Mouse (Mus musculus) kidney, embryonic 14.5 days (tissue): Measurements from ENCODE around the gene Nat8f2. TPM values are rescaled to one million over a fixed set of nuclear protein-coding genes. Genes with fewer than 3 reads are reported as not detected.
"Not testable (repeated sequence)": the region's sequence is repeated elsewhere in the genome, so short reads cannot be mapped to it uniquely, and the experiment has no call there.

Experiments
- ATAC-seq: fragments of 200-750 bp; cut with Nextera tagmentation; 2 replicates; pipeline ENCODE4 v1.8.0; 2017; ENCODE audit warnings: moderate number of reproducible peaks, mild to moderate bottlenecking, moderate TSS enrichment, moderate library complexity; ENCODE audit not compliant: low FRiP score, low TSS enrichment
- H3K27ac ChIP-seq: fragments of 300-500 bp; sonication (generic); 2 replicates; pipeline ENCODE4 v1.5.1; 2014; ENCODE audit warnings: low read depth, mild to moderate bottlenecking, low read length, moderate library complexity, mixed read lengths
- H3K27me3 ChIP-seq: fragments of 300-500 bp; sonication (generic); 2 replicates; pipeline ENCODE4 v1.6.1; 2014; ENCODE audit warnings: mild to moderate bottlenecking, low read length; ENCODE audit not compliant: control insufficient read depth, insufficient read depth
- H3K36me3 ChIP-seq: fragments of 300-500 bp; sonication (generic); 2 replicates; pipeline ENCODE4 v1.6.1; 2014; ENCODE audit warnings: low read length, mixed read lengths; ENCODE audit not compliant: control insufficient read depth, insufficient read depth
- H3K4me1 ChIP-seq: fragments of 300-500 bp; sonication (generic); 2 replicates; pipeline ENCODE4 v1.6.1; 2014; ENCODE audit warnings: low read length, mixed read lengths; ENCODE audit not compliant: control insufficient read depth, insufficient read depth
- H3K4me2 ChIP-seq: fragments of 300-500 bp; sonication (generic); replicated peaks from 2 replicates; pipeline ENCODE4 v1.6.1; 2014; ENCODE audit warnings: low read depth, mild to moderate bottlenecking, low read length
- H3K4me3 ChIP-seq: fragments of 300-500 bp; sonication (generic); 2 replicates; pipeline ENCODE4 v1.5.1; 2014; ENCODE audit warnings: mild to moderate bottlenecking, low read length
- H3K9ac ChIP-seq: fragments of 300-500 bp; sonication (generic); 2 replicates; pipeline ENCODE4 v1.6.1; 2014; ENCODE audit warnings: low read depth, mild to moderate bottlenecking, low read length, moderate library complexity
- H3K9me3 ChIP-seq: fragments of 300-500 bp; sonication (generic); 2 replicates; pipeline ENCODE4 v1.6.1; 2016; ENCODE audit warnings: low read length; ENCODE audit not compliant: control insufficient read depth
- WGBS: fragments of 180-500 bp; shearing (Covaris S2); extraction: QIAGEN DNeasy Blood & Tissue Kit; methylation state at CpG from one replicate; pipeline ENCODE4 v1.1.7; 2014; 5-methylcytosine and 5-hydroxymethylcytosine counted together
- polyA plus RNA-seq: library from polyadenylated mRNA; unstranded; fragments of >200 nt; fragmentation: Nextera tagmentation; extraction: Ambion mirVana; gene quantifications from 2 replicates; pipeline ENCODE4 v1.2.1, GENCODE M21; 2014

Nat8f2 gene
- polyA plus RNA-seq, 1 experiment from 2014 or later = 0.89 TPM

DNA sequence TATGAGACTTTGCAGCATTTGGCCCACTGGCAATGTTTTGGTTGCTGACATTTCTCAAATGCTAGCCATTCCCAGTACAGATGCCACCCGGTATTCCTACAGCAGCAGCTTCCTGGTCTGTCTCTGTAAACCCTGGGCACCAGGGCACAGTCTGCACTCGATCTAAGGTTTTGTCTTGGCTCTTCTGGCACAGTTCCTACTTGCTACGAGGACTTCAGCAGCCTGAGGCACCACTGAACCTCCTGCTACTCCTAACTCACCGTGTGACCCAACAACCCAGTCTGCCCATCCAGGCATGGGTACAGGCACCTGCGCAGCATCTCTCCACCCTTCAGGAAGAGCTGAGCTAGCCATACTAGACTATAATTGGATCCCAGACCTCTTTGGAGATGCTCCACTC, 32.9 kb downstream of the Nat8f2 start:
- ATAC-seq, H3K9me3 ChIP-seq, H3K9ac ChIP-seq, H3K4me3 ChIP-seq, H3K27me3 ChIP-seq, H3K4me2 ChIP-seq, H3K4me1 ChIP-seq, H3K27ac ChIP-seq, H3K36me3 ChIP-seq: not testable (repeated sequence)
- 77% methylated on average over 5 of the region's 5 CpGs for WGBS

DNA sequence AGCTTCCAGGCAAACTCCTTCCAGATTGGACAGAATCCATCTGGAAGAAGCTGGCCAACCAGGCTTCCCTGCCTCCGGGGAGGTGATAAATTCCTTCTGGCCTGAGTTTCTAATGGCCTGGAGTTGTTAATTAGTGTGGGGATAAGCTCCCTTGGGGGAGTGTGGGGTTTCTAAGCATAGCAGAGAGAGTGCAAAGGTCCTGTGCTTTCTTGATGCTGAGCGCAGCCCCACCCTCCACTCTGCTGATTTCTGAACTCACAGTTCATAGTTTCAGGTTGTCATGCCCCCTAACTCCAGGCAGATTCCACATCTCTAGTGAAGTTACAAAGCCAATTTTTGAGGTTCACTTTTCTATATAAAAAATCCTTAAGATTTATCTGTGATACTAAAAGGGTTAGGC, 33.9 kb downstream of the Nat8f2 start:
- H3K27me3 ChIP-seq, H3K4me1 ChIP-seq, H3K4me3 ChIP-seq, H3K4me2 ChIP-seq, H3K9me3 ChIP-seq, H3K36me3 ChIP-seq, H3K9ac ChIP-seq, H3K27ac ChIP-seq: not testable (repeated sequence)
- 20% methylated on average over 1 of the region's 2 CpGs for WGBS
- peak; percentile 36; the same call in 1 of the 2 replicates for ATAC-seq

DNA sequence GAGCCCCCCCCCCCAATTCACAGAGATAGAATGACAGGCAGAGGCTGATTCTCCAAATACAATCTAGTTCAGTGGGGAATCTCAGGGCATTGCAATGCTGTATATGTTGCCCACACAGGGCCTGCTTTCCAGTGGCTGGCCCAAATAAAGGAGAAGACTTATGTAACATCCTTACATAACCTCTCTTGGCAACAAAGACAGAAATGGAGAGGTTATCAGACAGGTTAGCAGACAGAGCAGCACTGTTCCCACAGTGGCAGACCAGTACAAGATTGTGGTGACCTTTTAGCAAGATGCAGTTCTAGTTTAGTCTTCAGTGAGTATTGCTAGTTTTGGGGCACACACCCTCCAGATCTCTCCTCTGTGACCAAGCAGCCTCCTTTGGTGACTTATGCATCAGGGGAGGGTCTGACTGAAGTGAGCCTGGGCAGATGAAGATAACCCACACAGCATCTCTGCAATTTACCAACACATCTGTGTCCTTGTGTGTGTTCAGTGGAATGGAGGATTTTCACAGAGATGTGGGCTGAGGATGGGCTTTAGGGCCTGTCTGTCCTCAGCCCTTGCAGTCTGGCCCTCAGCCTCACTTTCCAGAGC, 34.4 kb downstream of the Nat8f2 start:
- H3K4me1 ChIP-seq, H3K36me3 ChIP-seq, H3K27ac ChIP-seq, H3K27me3 ChIP-seq, ATAC-seq, H3K4me2 ChIP-seq, H3K9me3 ChIP-seq, H3K4me3 ChIP-seq, H3K9ac ChIP-seq: not testable (repeated sequence)

DNA sequence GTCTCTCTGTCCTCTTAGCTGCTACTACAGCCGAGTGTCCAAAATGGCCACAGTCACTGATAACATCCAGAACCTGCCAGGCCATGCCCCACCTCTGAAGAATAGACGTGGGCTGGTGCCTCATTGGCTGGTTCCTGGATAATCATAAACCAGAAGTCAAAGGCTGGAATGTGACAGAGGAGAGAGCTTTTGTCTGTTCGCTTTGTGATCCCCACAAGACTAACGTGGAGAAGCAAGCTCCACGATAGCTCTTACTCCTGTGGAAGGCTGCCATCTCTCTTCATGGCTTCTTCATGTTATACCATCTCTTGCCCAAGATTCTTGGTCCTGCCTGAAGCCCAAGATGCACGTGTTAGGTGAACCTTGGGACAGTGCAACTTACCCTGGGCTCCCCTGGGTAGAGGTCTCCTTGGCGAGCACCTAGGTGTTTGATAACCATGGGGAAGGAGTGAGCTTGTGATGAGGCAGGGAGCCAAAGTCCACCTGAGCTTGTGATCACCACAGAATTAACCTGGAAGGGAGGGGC, 37.1 kb downstream of the Nat8f2 start, which contains the start of gene Nat8:
Nat8 (minus strand) TSS at position 287 of the 526 bp plus-strand sequence.
- Histone ChIP-seq H3K4me2 (no peak within 1 kb of the TSS), H3K9ac (no peak within 1 kb of the TSS), H3K9me3 (no peaks in the 10 kb centered on the region), H3K27ac (no peak within 1 kb of the TSS), H3K36me3 (no peaks in the 10 kb centered on the region), H3K27me3 (no peaks in the 10 kb centered on the region), H3K4me3 (no peak within 1 kb of the TSS), H3K4me1 (no peaks in the 10 kb centered on the region)
- WGBS = 84% methylated on average over 7 of the region's 7 CpGs
- no peak for ATAC-seq

DNA sequence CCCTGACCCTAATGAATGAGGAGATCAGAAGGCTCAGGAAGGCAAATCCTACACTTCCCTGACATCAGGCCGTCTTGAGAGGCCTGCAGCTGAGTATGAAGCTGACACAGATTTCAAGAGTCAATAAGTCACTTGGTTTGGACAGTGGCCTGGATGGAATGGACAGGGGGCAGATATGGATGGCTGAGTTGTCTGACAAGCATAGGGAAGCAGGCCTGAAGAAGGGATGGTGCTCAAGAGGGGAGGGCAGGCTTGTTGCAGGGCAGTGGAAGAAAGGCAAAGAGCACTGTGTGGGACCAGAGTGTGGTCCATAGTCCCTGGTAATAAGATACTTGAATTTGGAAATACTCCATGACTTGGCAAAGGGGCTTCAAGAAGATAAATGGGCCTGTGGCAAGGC, 39.5 kb downstream of the Nat8f2 start:
- 69% methylated on average over 1 of the region's 1 CpGs for WGBS

DNA sequence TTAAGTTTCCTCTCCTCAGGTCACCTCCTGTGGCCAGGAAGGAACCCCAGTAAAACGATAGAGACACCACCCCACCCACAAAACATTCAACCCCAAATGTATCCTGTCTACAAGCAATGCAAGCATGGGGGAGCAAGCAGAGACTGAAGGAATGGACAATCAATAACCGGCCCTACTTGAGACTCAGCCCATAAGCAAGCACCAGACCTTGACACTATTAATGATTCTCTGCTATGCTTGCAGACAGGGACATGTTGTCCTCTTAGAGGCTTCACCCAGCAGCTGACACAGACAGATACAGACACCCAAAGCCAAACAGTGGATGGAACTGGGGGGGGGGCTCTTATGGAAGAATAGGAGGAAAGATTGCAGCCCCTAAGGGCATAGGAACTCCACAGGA, 43.1 kb downstream of the Nat8f2 start:
- Histone ChIP-seq H3K4me3 (no peak overlapping the region), H3K4me2 (no peak overlapping the region), H3K27ac (no peak overlapping the region), H3K36me3 (no peaks in the 10 kb centered on the region), H3K9me3 (no peaks in the 10 kb centered on the region), H3K27me3 (no peaks in the 10 kb centered on the region), H3K4me1 (no peaks in the 10 kb centered on the region), H3K9ac (no peak overlapping the region)
- ATAC-seq = no peak
- 76% methylated on average over 2 of the region's 2 CpGs for WGBS

More for the DNA sequence above, 39.5 kb downstream of the Nat8f2 start:
- Histone ChIP-seq H3K27ac (no peak overlapping the region), H3K9me3 (no peaks in the 10 kb centered on the region), H3K4me1 (no peaks in the 10 kb centered on the region), H3K4me2 (no peak overlapping the region), H3K9ac (no peak overlapping the region), H3K36me3 (no peaks in the 10 kb centered on the region), H3K27me3 (no peaks in the 10 kb centered on the region), H3K4me3 (no peak overlapping the region)
- no peak for ATAC-seq

DNA sequence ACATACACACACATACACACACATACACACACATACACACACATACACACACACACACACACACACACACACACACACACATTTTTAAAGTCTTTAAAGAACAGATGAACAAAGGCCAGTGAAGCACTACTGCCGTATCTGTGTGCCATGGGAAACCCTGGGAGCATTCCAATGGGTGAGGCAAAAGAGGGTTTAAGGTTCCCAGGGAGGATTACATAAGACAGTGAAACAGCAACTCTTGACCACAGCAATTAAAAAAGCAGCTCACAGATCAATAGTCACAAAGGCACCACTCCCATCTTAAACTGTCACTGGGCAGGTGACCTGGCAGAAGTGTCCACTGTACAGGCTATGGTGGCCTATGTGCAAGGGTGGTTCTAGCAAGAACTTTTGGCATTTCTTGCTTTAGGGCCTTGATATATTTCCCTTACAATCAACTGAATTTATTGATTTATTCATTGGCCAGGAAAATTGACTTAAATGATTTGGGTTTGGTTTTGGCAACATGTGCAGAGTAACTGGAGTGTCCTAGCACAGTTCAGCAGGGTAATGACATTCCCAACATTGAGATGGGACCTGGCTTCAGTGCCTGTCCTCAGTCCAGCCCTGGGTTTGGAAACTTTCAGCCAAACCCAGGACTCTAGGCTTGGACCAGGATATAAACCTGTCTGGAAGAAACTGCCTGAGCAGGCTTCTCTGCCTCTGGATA, 45.4 kb downstream of the Nat8f2 start:
- ATAC-seq = no peak
- Histone ChIP-seq H3K4me1 (no peaks in the 10 kb centered on the region), H3K4me2 (no peak overlapping the region), H3K9me3 (no peaks in the 10 kb centered on the region), H3K36me3 (no peaks in the 10 kb centered on the region), H3K4me3 (no peak overlapping the region), H3K27ac (no peak overlapping the region), H3K9ac (no peak overlapping the region), H3K27me3 (no peaks in the 10 kb centered on the region)
- WGBS = 91% methylated on average over 1 of the region's 1 CpGs

DNA sequence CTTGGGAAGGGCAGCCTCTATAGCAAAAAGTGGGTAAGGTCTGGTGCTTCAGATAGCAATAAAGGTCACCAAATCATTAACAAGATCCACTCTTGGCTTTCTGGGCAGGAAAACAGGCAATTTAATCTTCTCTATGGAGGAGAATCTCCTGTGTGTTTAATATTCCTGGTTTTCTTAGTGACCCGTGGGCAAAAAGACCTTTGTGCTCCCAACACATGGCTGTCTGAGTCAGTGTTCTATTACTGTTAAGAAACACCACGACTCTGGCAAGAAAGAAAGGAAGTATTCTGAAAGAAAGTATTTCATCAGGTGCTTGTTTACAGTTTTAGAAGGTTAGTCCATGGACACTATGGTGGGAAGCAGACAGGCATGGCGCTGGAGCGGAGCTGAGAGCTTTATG, 46.7 kb downstream of the Nat8f2 start:
- no peak for ATAC-seq
- Histone ChIP-seq H3K27me3 (no peaks in the 10 kb centered on the region), H3K4me1 (no peaks in the 10 kb centered on the region)

DNA sequence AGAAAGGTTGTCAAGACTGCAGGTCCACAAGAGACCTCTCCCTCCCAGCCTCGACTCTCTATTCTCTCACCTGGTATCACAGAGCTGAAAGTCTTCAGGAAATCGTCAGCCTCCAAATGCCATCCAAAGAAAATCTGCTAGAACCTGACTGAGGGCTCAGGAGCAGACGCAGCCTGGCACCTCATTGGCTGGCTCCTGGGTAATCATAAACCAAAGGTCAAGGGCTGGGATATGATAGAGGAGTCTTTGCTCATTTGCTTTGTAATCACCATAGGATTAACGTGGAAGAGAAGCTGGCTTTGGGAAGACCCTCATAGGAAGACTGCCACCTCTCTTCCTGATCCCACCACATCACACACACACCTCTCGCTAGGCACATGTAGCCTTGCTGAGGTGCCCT, 48.1 kb downstream of the Nat8f2 start, which contains the start of the genes Nat8f6 and Nat8f5:
Nat8f6 (minus strand) TSS at position 118 of the 400 bp plus-strand sequence.
Nat8f5 (minus strand) TSS at position 136 of the 400 bp plus-strand sequence.
- Histone ChIP-seq H3K9ac (no peak within 1 kb of the TSS), H3K4me2 (no peak within 1 kb of the TSS), H3K4me1 (no peaks in the 10 kb centered on the region), H3K27me3 (no peaks in the 10 kb centered on the region), H3K4me3 (no peak within 1 kb of the TSS), H3K9me3 (no peaks in the 10 kb centered on the region), H3K27ac (no peak within 1 kb of the TSS), H3K36me3 (no peaks in the 10 kb centered on the region)
- no peak for ATAC-seq
- 89% methylated on average over 5 of the region's 5 CpGs for WGBS

More for the DNA sequence above, 46.7 kb downstream of the Nat8f2 start:
- Histone ChIP-seq H3K36me3 (no peaks in the 10 kb centered on the region), H3K27ac (no peak overlapping the region), H3K9me3 (no peaks in the 10 kb centered on the region), H3K9ac (no peak overlapping the region), H3K4me2 (no peak overlapping the region), H3K4me3 (no peak overlapping the region)
- 89% methylated on average over 4 of the region's 4 CpGs for WGBS
